11 mouse cellular contexts compared by ENCODE assay signal in genomic region chr2:169213314-169213713, GRCm38 (mm10).
DNase-seq lines count a peak whose midpoint lies in the region; ATAC-seq and TF ChIP-seq lines count a peak whose summit lies in the region.
"Had no signal": no experiment of that assay in that cellular context is flagged by ENCODE, and none has a peak within 500 bp of the region (broad histone marks: within the 10 kb centered on the region; RNA-seq: fewer than 3 reads in every experiment).

No protein-coding gene starts in this region.

- H3K36me3 ChIP-seq in hindbrain, embryonic 12.5 days: no peaks in the 10 kb centered on the region
- no peaks in the 10 kb centered on the region for H3K36me3 ChIP-seq in hindbrain, postnatal 0 days (ENCODE audit: insufficient read depth, low read length)
- no peaks in the 10 kb centered on the region for H3K36me3 ChIP-seq in heart, embryonic 10.5 days
- H3K36me3 ChIP-seq in kidney, postnatal 0 days (ENCODE audit: insufficient read depth, low read length): no peaks in the 10 kb centered on the region
- H3K36me3 ChIP-seq: neural tube, embryonic 12.5 days had no signal

- DNase-seq in hindbrain, postnatal 0 days (ENCODE audit: low spot score): no peak
- DNase-seq in adrenal gland, postnatal 25 days: peak; percentile 18
- no peak for DNase-seq in heart, embryonic 10.5 days (ENCODE audit: low spot score)
- peak; percentile 74 for DNase-seq in kidney, postnatal 0 days (ENCODE audit: low spot score)
- DNase-seq in frontal cortex, postnatal 10 days (ENCODE audit: low spot score in 2 of 2): no peak
- DNase-seq in left cerebral cortex, adult 9 months (ENCODE audit: low spot score in 2 of 2): no peak
- DNase-seq: left cerebral cortex, postnatal 4 days had no signal

- H3K9me3 ChIP-seq in hindbrain, embryonic 12.5 days (replicated peaks): no peaks in the 10 kb centered on the region
- H3K9me3 ChIP-seq in hindbrain, postnatal 0 days (ENCODE audit: low read length): no peaks in the 10 kb centered on the region
- H3K9me3 ChIP-seq in heart, embryonic 10.5 days: 0 out of 2 replicates have a peak, but pooled peaks cover 4% of the 10 kb centered on the region
- no peaks in the 10 kb centered on the region for H3K9me3 ChIP-seq in kidney, postnatal 0 days (replicated peaks; ENCODE audit: low read length)
- H3K9me3 ChIP-seq: neural tube, embryonic 12.5 days had no signal

- H3K4me1 ChIP-seq in hindbrain, embryonic 12.5 days: peaks cover 11% of the 10 kb centered on the region
- H3K4me1 ChIP-seq in hindbrain, postnatal 0 days (ENCODE audit: insufficient read depth, low read length): no peaks in the 10 kb centered on the region
- H3K4me1 ChIP-seq in heart, embryonic 10.5 days: peaks cover 24% of the 10 kb centered on the region
- no peaks in the 10 kb centered on the region for H3K4me1 ChIP-seq in kidney, postnatal 0 days (replicated peaks; ENCODE audit: insufficient read depth, low read length)
- H3K4me1 ChIP-seq: neural tube, embryonic 12.5 days had no signal

- no peaks in the 10 kb centered on the region for H3K27me3 ChIP-seq in hindbrain, embryonic 12.5 days
- H3K27me3 ChIP-seq in hindbrain, postnatal 0 days (ENCODE audit: insufficient read depth, low read length): no peaks in the 10 kb centered on the region
- H3K27me3 ChIP-seq in heart, embryonic 10.5 days (ENCODE audit: insufficient read depth, poor library complexity, severe bottlenecking): no peaks in the 10 kb centered on the region
- no peaks in the 10 kb centered on the region for H3K27me3 ChIP-seq in kidney, postnatal 0 days (ENCODE audit: insufficient read depth, low read length)
- H3K27me3 ChIP-seq: CH12.LX; neural tube, embryonic 12.5 days had no signal

- peak overlapping the region; percentile 41; the same call in 1 of the 2 replicates for H3K27ac ChIP-seq in hindbrain, embryonic 12.5 days
- no peak overlapping the region for H3K27ac ChIP-seq in hindbrain, postnatal 0 days
- peak overlapping the region; percentile 47; the same call in 1 of the 2 replicates for H3K27ac ChIP-seq in heart, embryonic 10.5 days
- no peak overlapping the region for H3K27ac ChIP-seq in kidney, postnatal 0 days
- H3K27ac ChIP-seq: neural tube, embryonic 12.5 days had no signal

- 45% methylated on average over 10 of the region's 10 CpGs for WGBS in hindbrain, embryonic 12.5 days
- 49% methylated on average over 10 of the region's 10 CpGs for WGBS in hindbrain, postnatal 0 days
- 33% methylated on average over 10 of the region's 10 CpGs for WGBS in heart, embryonic 10.5 days
- WGBS in kidney, postnatal 0 days: 11% methylated on average over 10 of the region's 10 CpGs

- no peak overlapping the region for H3K9ac ChIP-seq in hindbrain, embryonic 12.5 days
- H3K9ac ChIP-seq in hindbrain, postnatal 0 days (replicated peaks; ENCODE audit: low read length): no peak overlapping the region
- no peak overlapping the region for H3K9ac ChIP-seq in kidney, postnatal 0 days (ENCODE audit: low read depth, low read length)
- H3K9ac ChIP-seq: neural tube, embryonic 12.5 days had no signal

- ATAC-seq in hindbrain, embryonic 12.5 days (ENCODE audit: low FRiP score): no peak
- ATAC-seq in hindbrain, postnatal 0 days: no peak
- ATAC-seq in kidney, postnatal 0 days (replicated peaks; ENCODE audit: low FRiP score, low read depth): no peak
- ATAC-seq in monocyte, adult 5-6 weeks (replicated peaks; ENCODE audit: insufficient number of reproducible peaks, low FRiP score, low TSS enrichment, poor library complexity, severe bottlenecking): no peak

- TF ChIP-seq CTCF in hindbrain, postnatal 0 days (IDR thresholded peaks at IDR 0.05; ENCODE audit: low read depth): no peak
- TF ChIP-seq CTCF in kidney, postnatal 0 days (IDR thresholded peaks at IDR 0.05; ENCODE audit: low read depth): no peak

- H3K4me3 ChIP-seq in hindbrain, embryonic 12.5 days: no peak overlapping the region
- H3K4me3 ChIP-seq in hindbrain, postnatal 0 days (ENCODE audit: low read length): no peak overlapping the region
- no peak overlapping the region for H3K4me3 ChIP-seq in heart, embryonic 10.5 days
- H3K4me3 ChIP-seq in kidney, postnatal 0 days (replicated peaks; ENCODE audit: low read depth, low read length): no peak overlapping the region
- H3K4me3 ChIP-seq: neural tube, embryonic 12.5 days had no signal

- H3K4me2 ChIP-seq in hindbrain, embryonic 12.5 days (replicated peaks): no peak overlapping the region
- no peak overlapping the region for H3K4me2 ChIP-seq in hindbrain, postnatal 0 days (ENCODE audit: low read depth, low read length)
- H3K4me2 ChIP-seq in kidney, postnatal 0 days (ENCODE audit: low read length): peak overlapping the region; percentile 10; the same call in 1 of the 2 replicates
- H3K4me2 ChIP-seq: neural tube, embryonic 12.5 days had no signal

Comparison
In these comparisons a context has a peak if more than half of its experiments do, and no peak if none do; other contexts are left out.
1. H3K27ac ChIP-seq: peak in hindbrain, embryonic 12.5 days (single experiment) and heart, embryonic 10.5 days (single experiment); none in hindbrain, postnatal 0 days (single experiment) and kidney, postnatal 0 days (single experiment).
2. DNase-seq: peak in adrenal gland, postnatal 25 days (single experiment) and kidney, postnatal 0 days (single experiment); none in hindbrain, postnatal 0 days (single experiment), heart, embryonic 10.5 days (single experiment), frontal cortex, postnatal 10 days (0 of 2) and left cerebral cortex, adult 9 months (0 of 2).